Mouse (Mus musculus) heart, postnatal 0 days (tissue): ENCODE data around the gene Pdcd1.

ENCODE experiments used
- CTCF ChIP-seq: IDR thresholded peaks from 2 replicates; pipeline ENCODE4 v1.5.1; 2016; ENCODE audit warnings: antibody characterized with exemption, control low read depth, low read depth
- EP300 ChIP-seq: IDR thresholded peaks from 2 replicates; pipeline ENCODE4 v1.6.1; 2016; ENCODE audit warnings: antibody characterized with exemption, low read depth

- no peak for TF ChIP-seq CTCF
- TF ChIP-seq EP300, result no peak
Measured at GRCm38 (mm10) chr1:94020151-94020550, 32.2 kb downstream of the Pdcd1 start, which contains the start of gene Neu4.
